Mouse (Mus musculus): Measurements from ENCODE around the gene 4931406P16Rik.
"Not testable (repeated sequence)": the region's sequence is repeated elsewhere in the genome, so short reads cannot be mapped to it uniquely, and the experiment has no call there.

The 4931406P16Rik gene

GRCm38 (mm10) chr7:34213281-34213680 is 100.1 kb downstream of the 4931406P16Rik start:
- no peak for DNase-seq (ENCODE audit: low read depth, low spot score)

- DNase-seq (ENCODE audit: low read depth, low spot score) = no peak
Observed at GRCm38 (mm10) chr7:34208027-34208745, 105.2 kb downstream of the 4931406P16Rik start.

GRCm38 (mm10) chr7:34206331-34206730 is 107.0 kb downstream of the 4931406P16Rik start:
- no peak for DNase-seq (ENCODE audit: low read depth, low spot score)

- DNase-seq (ENCODE audit: low read depth, low spot score) = not testable (repeated sequence)
Observed at GRCm38 (mm10) chr7:34202147-34202546, 111.2 kb downstream of the 4931406P16Rik start.

- no peak for DNase-seq (ENCODE audit: low read depth, low spot score)
Observed at GRCm38 (mm10) chr7:34200829-34201228, 112.5 kb downstream of the 4931406P16Rik start.

GRCm38 (mm10) chr7:34198346-34198745 is 115.0 kb downstream of the 4931406P16Rik start:
- DNase-seq (ENCODE audit: low read depth, low spot score) = peak; percentile 13

GRCm38 (mm10) chr7:34196132-34197128 is 116.9 kb downstream of the 4931406P16Rik start, which contains the start of gene Pdcd2l:
Pdcd2l (minus strand) TSS chr7:34196661.
- peak; percentile 78 for DNase-seq (ENCODE audit: low read depth, low spot score)

GRCm38 (mm10) chr7:34195632-34196031 is 117.7 kb downstream of the 4931406P16Rik start:
- DNase-seq (ENCODE audit: low read depth, low spot score) = no peak

GRCm38 (mm10) chr7:34192825-34193224 is 120.5 kb downstream of the 4931406P16Rik start:
- no peak for DNase-seq (ENCODE audit: low read depth, low spot score)

- no peak for DNase-seq (ENCODE audit: low read depth, low spot score)
Observed at GRCm38 (mm10) chr7:34189376-34189989, 123.9 kb downstream of the 4931406P16Rik start.
